Mouse (Mus musculus) ZHBTc4 (cell line): ENCODE measurements at regions not wholly inside any gene's neighbourhood (a gene's known extent, or its start where the extent isn't known, plus 50 kb on each side); places are given as distances from the start of the nearest gene placed in this dataset.
"Not testable (repeated sequence)": the region's sequence is repeated elsewhere in the genome, so short reads cannot be mapped to it uniquely, and the experiment has no call there.

Experiments
- DNase-seq: peaks from one replicate; pipeline ENCODE4 v3.0.0-alpha.2; 2011; ENCODE audit warnings: low read depth, low spot score

- no peak for DNase-seq
Measured at GRCm38 (mm10) chr8:86280093-86280721, 300.3 kb downstream of the Abcc12 start.

GRCm38 (mm10) chr8:86275699-86276098 is 304.8 kb downstream of the Abcc12 start:
- DNase-seq = no peak

GRCm38 (mm10) chr8:86273811-86274210 is 306.7 kb downstream of the Abcc12 start:
- peak; percentile 13 for DNase-seq

GRCm38 (mm10) chr8:86272626-86273025 is 307.9 kb downstream of the Abcc12 start:
- DNase-seq = peak; percentile 21

GRCm38 (mm10) chr8:86271477-86271876 is 309.0 kb downstream of the Abcc12 start:
- no peak for DNase-seq

- DNase-seq = no peak
Measured at GRCm38 (mm10) chr8:86258011-86258410, 322.5 kb downstream of the Abcc12 start.

GRCm38 (mm10) chr8:86255431-86255830 is 325.1 kb downstream of the Abcc12 start:
- no peak for DNase-seq

- no peak for DNase-seq
Measured at GRCm38 (mm10) chr8:86254680-86255079, 325.8 kb downstream of the Abcc12 start.

- DNase-seq = no peak
Measured at GRCm38 (mm10) chr8:86252696-86253355, 327.7 kb downstream of the Abcc12 start.

GRCm38 (mm10) chr8:86234696-86235095 is 345.8 kb downstream of the Abcc12 start:
- no peak for DNase-seq

GRCm38 (mm10) chr8:86231994-86232393 is 348.5 kb downstream of the Abcc12 start:
- DNase-seq = not testable (repeated sequence)

- no peak for DNase-seq
Measured at GRCm38 (mm10) chr8:86224851-86225250, 355.6 kb downstream of the Abcc12 start.

GRCm38 (mm10) chr8:86222715-86223114 is 357.8 kb downstream of the Abcc12 start:
- no peak for DNase-seq

- no peak for DNase-seq
Measured at GRCm38 (mm10) chr8:86222228-86222627, 358.3 kb downstream of the Abcc12 start.

GRCm38 (mm10) chr8:86214399-86214798 is 366.1 kb downstream of the Abcc12 start:
- DNase-seq = no peak

- DNase-seq = no peak
Measured at GRCm38 (mm10) chr8:86212461-86212860, 368.0 kb downstream of the Abcc12 start.

GRCm38 (mm10) chr8:86208812-86209262 is 368.1 kb downstream of the Phkb start:
- DNase-seq = no peak

GRCm38 (mm10) chr8:86204421-86205229 is 363.9 kb downstream of the Phkb start:
- DNase-seq = no peak

GRCm38 (mm10) chr8:86203107-86203506 is 362.3 kb downstream of the Phkb start:
- no peak for DNase-seq

GRCm38 (mm10) chr8:86201830-86202229 is 361.1 kb downstream of the Phkb start:
- no peak for DNase-seq

- DNase-seq = no peak
Measured at GRCm38 (mm10) chr8:86192262-86192661, 351.5 kb downstream of the Phkb start.

- DNase-seq = no peak
Measured at GRCm38 (mm10) chr8:86184671-86185070, 343.9 kb downstream of the Phkb start.
